Mouse (Mus musculus): ENCODE measurements around the gene H1foo. TPM values are rescaled to one million over a fixed set of nuclear protein-coding genes. Genes with fewer than 3 reads are reported as not detected.

Gene H1foo
- polyA plus RNA-seq (2015; fragmentation: Nextera tagmentation; extraction: Ambion mirVana) = not detected in 2 replicates

DNA sequence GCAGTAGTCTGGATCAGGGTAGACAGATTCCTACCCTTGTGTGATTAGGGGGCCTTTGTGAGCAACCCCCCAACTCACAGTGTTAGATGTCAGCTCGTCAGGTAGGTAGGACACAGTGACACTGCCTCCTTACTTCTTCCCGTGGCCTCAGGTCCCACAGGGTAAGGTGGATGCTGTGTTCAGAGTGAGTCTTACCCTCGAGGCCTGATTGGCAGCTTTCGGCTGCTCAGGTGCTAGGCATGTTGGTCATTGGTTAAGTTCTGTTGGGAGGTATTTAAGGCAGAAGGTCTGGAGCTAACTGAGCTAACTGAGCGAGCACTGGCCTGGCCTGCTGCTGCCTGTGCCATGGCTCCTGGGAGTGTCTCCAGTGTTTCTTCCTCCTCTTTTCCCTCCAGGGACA lies at the start of gene H1foo:
Gene H1foo, plus strand, starts transcription at position 301 of the 400 bp plus-strand sequence.

DNA sequence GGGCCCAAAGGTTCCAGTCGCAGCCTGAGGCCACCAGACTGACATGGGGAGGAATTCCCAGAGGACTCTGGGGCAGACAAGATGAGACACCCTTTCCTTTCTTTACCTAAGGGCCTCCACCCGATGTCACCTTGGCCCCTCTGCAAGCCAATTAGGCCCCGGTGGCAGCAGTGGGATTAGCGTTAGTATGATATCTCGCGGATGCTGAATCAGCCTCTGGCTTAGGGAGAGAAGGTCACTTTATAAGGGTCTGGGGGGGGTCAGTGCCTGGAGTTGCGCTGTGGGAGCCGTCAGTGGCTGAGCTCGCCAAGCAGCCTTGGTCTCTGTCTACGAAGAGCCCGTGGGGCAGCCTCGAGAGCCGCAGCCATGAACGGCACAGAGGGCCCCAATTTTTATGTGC lies 13.1 kb upstream of the H1foo start, which contains the start of gene Rho:
Gene Rho, plus strand, starts transcription at position 110 of the 400 bp plus-strand sequence.

GRCm38 (mm10) chr6:115994877-115995520 lies 50.3 kb downstream of the H1foo start, which contains the start of gene Plxnd1:
Gene Plxnd1 (minus strand): TSS chr6:115995005.

Other genes starting within 250 kb of the H1foo start
- gene Tmem40, start 182.5 kb upstream of the H1foo start, polyA plus RNA-seq (2015; fragmentation: Nextera tagmentation; extraction: Ambion mirVana) = 32.7 and 35.0 TPM in 2 replicates
- gene Cand2, start 170.4 kb upstream of the H1foo start, polyA plus RNA-seq (2015; fragmentation: Nextera tagmentation; extraction: Ambion mirVana) = 2.1 and 2.8 TPM in 2 replicates
- gene Rpl32, start 136.2 kb upstream of the H1foo start, polyA plus RNA-seq (2015; fragmentation: Nextera tagmentation; extraction: Ambion mirVana) = 2,197 and 2,236 TPM in 2 replicates
- 0.13 and 0.18 TPM in 2 replicates for gene Efcab12, start 106.5 kb upstream of the H1foo start, polyA plus RNA-seq (2015; fragmentation: Nextera tagmentation; extraction: Ambion mirVana)
- 12.2 and 14.4 TPM in 2 replicates for gene Mbd4, start 91.6 kb upstream of the H1foo start, polyA plus RNA-seq (2015; fragmentation: Nextera tagmentation; extraction: Ambion mirVana)
- gene Ift122, start 91.5 kb upstream of the H1foo start, polyA plus RNA-seq (2015; fragmentation: Nextera tagmentation; extraction: Ambion mirVana) = 3.8 and 4.0 TPM in 2 replicates
- 0.08 and 0.13 TPM in 2 replicates for gene Rho, start 13.2 kb upstream of the H1foo start, polyA plus RNA-seq (2015; fragmentation: Nextera tagmentation; extraction: Ambion mirVana)
- 14.8 and 18.5 TPM in 2 replicates for gene Plxnd1, start 50.1 kb downstream of the H1foo start, polyA plus RNA-seq (2015; fragmentation: Nextera tagmentation; extraction: Ambion mirVana)
- 20.6 and 24.7 TPM in 2 replicates for gene Tmcc1, start 248.5 kb downstream of the H1foo start, polyA plus RNA-seq (2015; fragmentation: Nextera tagmentation; extraction: Ambion mirVana)